Mouse (Mus musculus) hindbrain, embryonic 11.5 days (tissue): ENCODE results near the gene Btbd17. TPM values are rescaled to one million over a fixed set of nuclear protein-coding genes. Genes with fewer than 3 reads are reported as not detected.

Experiments used
- ATAC-seq: fragments of 200-750 bp; cut with Nextera tagmentation; 2 replicates; pipeline ENCODE4 v1.8.0; 2017; ENCODE audit warnings: mild to moderate bottlenecking, moderate TSS enrichment, moderate library complexity; ENCODE audit not compliant: low FRiP score
- DNase-seq: peaks from one replicate; pipeline ENCODE4 v3.0.0-alpha.2; 2015; ENCODE audit warnings: low spot score
- H3K27ac ChIP-seq: fragments of 300-500 bp; sonication (generic); 2 replicates; pipeline ENCODE4 v1.5.1; 2014; ENCODE audit warnings: mild to moderate bottlenecking, low read depth, low read length
- H3K27me3 ChIP-seq: fragments of 300-500 bp; sonication (generic); 2 replicates; pipeline ENCODE4 v1.6.1; 2014; ENCODE audit warnings: mild to moderate bottlenecking, low read length, moderate library complexity, mixed read lengths; ENCODE audit not compliant: control insufficient read depth, insufficient read depth
- H3K36me3 ChIP-seq: fragments of 300-500 bp; sonication (generic); 2 replicates; pipeline ENCODE4 v1.6.1; 2014; ENCODE audit warnings: mild to moderate bottlenecking, low read length, moderate library complexity, mixed read lengths; ENCODE audit not compliant: control insufficient read depth, insufficient read depth
- H3K4me1 ChIP-seq: fragments of 300-500 bp; sonication (generic); replicated peaks from 2 replicates; pipeline ENCODE4 v1.6.1; 2014; ENCODE audit warnings: low read length, mixed read lengths; ENCODE audit not compliant: control insufficient read depth, insufficient read depth
- H3K4me2 ChIP-seq: fragments of 300-500 bp; sonication (generic); replicated peaks from 2 replicates; pipeline ENCODE4 v1.6.1; 2014; ENCODE audit warnings: mild to moderate bottlenecking, low read depth, low read length
- H3K4me3 ChIP-seq: fragments of 300-500 bp; sonication (generic); 2 replicates; pipeline ENCODE4 v1.5.1; 2014; ENCODE audit warnings: low read depth, low read length
- H3K9ac ChIP-seq: fragments of 300-500 bp; sonication (generic); 2 replicates; pipeline ENCODE4 v1.6.1; 2014; ENCODE audit warnings: low read depth, low read length
- H3K9me3 ChIP-seq: fragments of 300-500 bp; sonication (generic); 2 replicates; pipeline ENCODE4 v1.6.1; 2016; ENCODE audit warnings: low read length; ENCODE audit not compliant: control insufficient read depth
- WGBS: fragments of 180-500 bp; shearing (Covaris S2); extraction: QIAGEN DNeasy Blood & Tissue Kit; methylation state at CpG from one replicate; pipeline ENCODE4 v1.1.7; 2014; 5-methylcytosine and 5-hydroxymethylcytosine counted together
- polyA plus RNA-seq: library from polyadenylated mRNA; unstranded; fragments of >200 nt; fragmentation: Nextera tagmentation; extraction: Ambion mirVana; gene quantifications from 2 replicates; pipeline ENCODE4 v1.2.1, GENCODE M21; 2014

The Btbd17 gene
- polyA plus RNA-seq, 1 experiment from 2014 or later, result 39.2 TPM

GRCm38 (mm10) chr11:114797176-114797575 is 1.4 kb upstream of the Btbd17 start:
- peaks cover 11% of the 10 kb centered on the region for H3K4me1 ChIP-seq
- 88% methylated on average over 7 of the region's 7 CpGs for WGBS
- H3K9me3 ChIP-seq, result no peaks in the 10 kb centered on the region
- H3K4me3 ChIP-seq, result no peak overlapping the region
- H3K27ac ChIP-seq, result peak overlapping the region; percentile 99
- DNase-seq, result no peak
- H3K27me3 ChIP-seq, result peaks cover 4% of the 10 kb centered on the region; the same call in 1 of the 2 replicates
- ATAC-seq, result no peak
- H3K9ac ChIP-seq, result no peak overlapping the region
- no peaks in the 10 kb centered on the region for H3K36me3 ChIP-seq
- no peak overlapping the region for H3K4me2 ChIP-seq

GRCm38 (mm10) chr11:114795231-114795746 is 456 bp downstream of the Btbd17 start:
- WGBS, result 0% methylated on average over 7 of the region's 7 CpGs
- H3K4me3 ChIP-seq, result peak overlapping the region; percentile 14
- DNase-seq (peak; percentile 93), ATAC-seq (peak; percentile 87)
- H3K4me2 ChIP-seq, result peak overlapping the region; percentile 49
- peak overlapping the region; percentile 66 for H3K9ac ChIP-seq
- H3K4me1 ChIP-seq, result peaks cover 16% of the 10 kb centered on the region
- H3K27me3 ChIP-seq, result peaks cover 18% of the 10 kb centered on the region; the same call in 1 of the 2 replicates
- H3K9me3 ChIP-seq, result no peaks in the 10 kb centered on the region
- H3K27ac ChIP-seq, result peak overlapping the region; percentile 99
- no peaks in the 10 kb centered on the region for H3K36me3 ChIP-seq

GRCm38 (mm10) chr11:114794691-114795090 is 1.1 kb downstream of the Btbd17 start:
- H3K9ac ChIP-seq, result peak overlapping the region; percentile 34
- H3K4me2 ChIP-seq, result peak overlapping the region; percentile 49
- no peaks in the 10 kb centered on the region for H3K9me3 ChIP-seq
- ATAC-seq (no peak), DNase-seq (no peak)
- H3K36me3 ChIP-seq, result no peaks in the 10 kb centered on the region
- H3K4me1 ChIP-seq, result peaks cover 16% of the 10 kb centered on the region
- H3K27me3 ChIP-seq, result peaks cover 23% of the 10 kb centered on the region; the same call in 1 of the 2 replicates
- H3K4me3 ChIP-seq, result peak overlapping the region; percentile 14
- H3K27ac ChIP-seq, result peak overlapping the region; percentile 99
- 30% methylated on average over 4 of the region's 4 CpGs for WGBS

GRCm38 (mm10) chr11:114793868-114794545 is 1.7 kb downstream of the Btbd17 start:
- Histone ChIP-seq H3K36me3 (no peaks in the 10 kb centered on the region), H3K27ac (peak overlapping the region; percentile 99), H3K9ac (peak overlapping the region; percentile 34), H3K27me3 (peaks cover 24% of the 10 kb centered on the region; the same call in 1 of the 2 replicates), H3K4me3 (peak overlapping the region; percentile 14), H3K9me3 (no peaks in the 10 kb centered on the region), H3K4me1 (peaks cover 16% of the 10 kb centered on the region), H3K4me2 (peak overlapping the region; percentile 49)
- WGBS, result 62% methylated on average over 19 of the region's 19 CpGs
- ATAC-seq, result no peak
- no peak for DNase-seq

- Histone ChIP-seq H3K36me3 (no peaks in the 10 kb centered on the region), H3K4me3 (0 out of 2 replicates have a peak overlapping the region, but pooled peaks have one; percentile 14), H3K4me2 (peak overlapping the region; percentile 49), H3K9ac (no peak overlapping the region; the same call in 1 of the 2 replicates), H3K9me3 (no peaks in the 10 kb centered on the region), H3K27me3 (peaks cover 26% of the 10 kb centered on the region; the same call in 1 of the 2 replicates), H3K27ac (no peak overlapping the region), H3K4me1 (peaks cover 16% of the 10 kb centered on the region)
- DNase-seq, result no peak
- 58% methylated on average over 5 of the region's 5 CpGs for WGBS
- no peak for ATAC-seq
These were observed 2.7 kb downstream of the Btbd17 start for GRCm38 (mm10) chr11:114792931-114793494.

GRCm38 (mm10) chr11:114791891-114792411 is 3.8 kb downstream of the Btbd17 start:
- peaks cover 14% of the 10 kb centered on the region for H3K4me1 ChIP-seq
- no peaks in the 10 kb centered on the region for H3K36me3 ChIP-seq
- peaks cover 37% of the 10 kb centered on the region for H3K27me3 ChIP-seq
- H3K27ac ChIP-seq, result no peak overlapping the region
- no peaks in the 10 kb centered on the region for H3K9me3 ChIP-seq
- ATAC-seq, result no peak
- H3K4me2 ChIP-seq, result peak overlapping the region; percentile 89
- H3K4me3 ChIP-seq, result peak overlapping the region; percentile 42
- WGBS, result under 1% methylated on average over 59 of the region's 59 CpGs
- H3K9ac ChIP-seq, result peak overlapping the region; percentile 63
- peak; percentile 67 for DNase-seq

- DNase-seq (no peak), ATAC-seq (no peak)
- WGBS, result 3% methylated on average over 50 of the region's 50 CpGs
- Histone ChIP-seq H3K4me2 (peak overlapping the region; percentile 89), H3K9me3 (no peaks in the 10 kb centered on the region), H3K4me3 (peak overlapping the region; percentile 42), H3K27me3 (peaks cover 41% of the 10 kb centered on the region), H3K27ac (no peak overlapping the region), H3K4me1 (peaks cover 12% of the 10 kb centered on the region), H3K36me3 (no peaks in the 10 kb centered on the region), H3K9ac (peak overlapping the region; percentile 63)
These were observed 4.3 kb downstream of the Btbd17 start for GRCm38 (mm10) chr11:114791351-114791889.

GRCm38 (mm10) chr11:114790841-114791240 is 4.9 kb downstream of the Btbd17 start:
- Histone ChIP-seq H3K4me3 (no peak overlapping the region), H3K4me1 (peaks cover 11% of the 10 kb centered on the region), H3K36me3 (no peaks in the 10 kb centered on the region), H3K27me3 (peaks cover 41% of the 10 kb centered on the region), H3K9ac (no peak overlapping the region; the same call in 1 of the 2 replicates), H3K27ac (no peak overlapping the region), H3K4me2 (no peak overlapping the region), H3K9me3 (no peaks in the 10 kb centered on the region)
- 27% methylated on average over 4 of the region's 4 CpGs for WGBS
- no peak for DNase-seq
- no peak for ATAC-seq
